Mouse (Mus musculus) CH12.LX (cell line): ENCODE data around the gene Srcin1. TPM values are rescaled to one million over a fixed set of nuclear protein-coding genes. Genes with fewer than 3 reads are reported as not detected.

Source experiments
- DNase-seq: peaks from one replicate; pipeline ENCODE4 v3.0.0-alpha.2; 2013; ENCODE audit errors: extremely low read depth
- H3K27ac ChIP-seq: 2 replicates; pipeline ENCODE4 v1.5.1; 2012; ENCODE audit warnings: low read depth, mild to moderate bottlenecking, control low read depth, moderate library complexity; ENCODE audit not compliant: insufficient read depth
- H3K27me3 ChIP-seq: replicated peaks from 2 replicates; pipeline ENCODE3; 2012; ENCODE audit warnings: inconsistent platforms
- H3K36me3 ChIP-seq, 2 experiments: replicated peaks in 1 of 2; 2 replicates each; pipeline versions ENCODE3 to v1.6.1; 2012; ENCODE audit warnings: inconsistent platforms in 1 of 2, low read length in 1 of 2, mild to moderate bottlenecking in 1 of 2, mixed read lengths in 1 of 2, moderate library complexity in 1 of 2; ENCODE audit not compliant: control insufficient read depth in 1 of 2, insufficient read depth in 1 of 2
- H3K4me1 ChIP-seq, 2 experiments: 2 replicates each; pipeline ENCODE4 v1.6.1; 2012; ENCODE audit warnings: inconsistent platforms in 1 of 2, moderate library complexity in 1 of 2; ENCODE audit not compliant: insufficient read depth in 2 of 2, control insufficient read depth in 1 of 2
- H3K4me2 ChIP-seq: 2 replicates; pipeline ENCODE4 v1.6.1; 2012; ENCODE audit warnings: low read depth, mild to moderate bottlenecking, control low read depth; ENCODE audit not compliant: poor library complexity, insufficient read depth, severe bottlenecking
- H3K4me3 ChIP-seq, 3 experiments: fragments of 150-350 bp in 1 of 3; sonication (generic) in 1 of 3; replicated peaks in 1 of 3; 2 replicates each; pipeline versions ENCODE3 to v1.5.1; 2011 to 2012; ENCODE audit warnings: low read depth in 2 of 3, low read length in 2 of 3, mild to moderate bottlenecking in 2 of 3, moderate library complexity in 2 of 3, control low read depth in 1 of 3, improper control_type of control experiment in 1 of 3, inconsistent platforms in 1 of 3, mixed read lengths in 1 of 3; ENCODE audit not compliant: poor library complexity in 1 of 3
- H3K79me2 ChIP-seq: replicated peaks from 2 replicates; pipeline ENCODE4 v1.6.1; 2012; ENCODE audit warnings: mild to moderate bottlenecking, moderate library complexity; ENCODE audit not compliant: control insufficient read depth, poor library complexity, insufficient read depth, severe bottlenecking; ENCODE audit errors: extremely low read depth
- H3K9ac ChIP-seq: 2 replicates; pipeline ENCODE4 v1.6.1; 2012; ENCODE audit warnings: low read depth, mild to moderate bottlenecking, control low read depth, moderate library complexity; ENCODE audit not compliant: insufficient read depth
- H3K9me3 ChIP-seq: replicated peaks from 2 replicates; pipeline ENCODE3; 2012; ENCODE audit warnings: low read length, inconsistent platforms, mixed read lengths
- BHLHE40 ChIP-seq: IDR thresholded peaks from 2 replicates; pipeline ENCODE4 v1.6.1; 2011; ENCODE audit warnings: mild to moderate bottlenecking, low read depth, low read length, improper control_type of control experiment
- CHD1 ChIP-seq: IDR thresholded peaks from 2 replicates; pipeline ENCODE4 v1.6.1; 2012; ENCODE audit warnings: low read depth, low read length, improper control_type of control experiment, inconsistent platforms
- E2F4 ChIP-seq: IDR thresholded peaks from 2 replicates; pipeline ENCODE4 v1.6.1; 2011; ENCODE audit warnings: low read depth, low read length, improper control_type of control experiment; ENCODE audit not compliant: insufficient replicate concordance
- ELF1 ChIP-seq: IDR thresholded peaks from 2 replicates; pipeline ENCODE4 v1.6.1; 2014; ENCODE audit warnings: low read depth, mild to moderate bottlenecking, inconsistent platforms, low read length, improper control_type of control experiment
- JUN ChIP-seq: IDR thresholded peaks from 2 replicates; pipeline ENCODE4 v1.6.1; 2011; ENCODE audit warnings: low read depth, mild to moderate bottlenecking, low read length, improper control_type of control experiment, moderate library complexity; ENCODE audit not compliant: insufficient read depth
- MAX ChIP-seq: IDR thresholded peaks from 2 replicates; pipeline ENCODE4 v1.6.1; 2011; ENCODE audit warnings: low read length, improper control_type of control experiment
- MAZ ChIP-seq: IDR thresholded peaks from 2 replicates; pipeline ENCODE4 v1.6.1; 2012; ENCODE audit warnings: low read depth, mild to moderate bottlenecking, inconsistent platforms, low read length, improper control_type of control experiment, moderate library complexity
- MEF2A ChIP-seq: IDR thresholded peaks from 2 replicates; pipeline ENCODE4 v1.6.1; 2014; ENCODE audit warnings: low read depth, mild to moderate bottlenecking, inconsistent platforms, low read length, improper control_type of control experiment, borderline replicate concordance
- MYC ChIP-seq: IDR thresholded peaks from 2 replicates; pipeline ENCODE4 v1.6.1; 2011; ENCODE audit warnings: low read depth, mild to moderate bottlenecking, improper control_type of control experiment, low read length
- NELFE ChIP-seq: IDR thresholded peaks from 2 replicates; pipeline ENCODE4 v1.6.1; 2011; ENCODE audit warnings: low read depth, low read length, improper control_type of control experiment
- NRF1 ChIP-seq: IDR thresholded peaks from 2 replicates; pipeline ENCODE4 v1.6.1; 2014; ENCODE audit warnings: low read depth, mild to moderate bottlenecking, inconsistent platforms, low read length, improper control_type of control experiment, moderate library complexity
- POLR2AphosphoS2 ChIP-seq: IDR thresholded peaks from 2 replicates; pipeline ENCODE4 v1.6.1; 2011; ENCODE audit warnings: low read depth, low read length, improper control_type of control experiment
- RAD21 ChIP-seq: IDR thresholded peaks from 2 replicates; pipeline ENCODE4 v1.6.1; 2011; ENCODE audit warnings: low read depth, mild to moderate bottlenecking, low read length, improper control_type of control experiment, moderate library complexity
- SIN3A ChIP-seq: IDR thresholded peaks from 2 replicates; pipeline ENCODE4 v1.6.1; 2012; ENCODE audit warnings: low read length, improper control_type of control experiment, inconsistent platforms
- SMC3 ChIP-seq: IDR thresholded peaks from 2 replicates; pipeline ENCODE4 v1.6.1; 2011; ENCODE audit warnings: low read depth, low read length, improper control_type of control experiment
- USF1 ChIP-seq: IDR thresholded peaks from 2 replicates; pipeline ENCODE4 v1.6.1; 2014; ENCODE audit warnings: low read depth, mild to moderate bottlenecking, inconsistent platforms, low read length, improper control_type of control experiment
- ZC3H11A ChIP-seq: IDR thresholded peaks from 2 replicates; pipeline ENCODE4 v1.6.1; 2012; ENCODE audit warnings: low read depth, mild to moderate bottlenecking, inconsistent platforms, low read length, improper control_type of control experiment
- ZNF384 ChIP-seq: IDR thresholded peaks from 2 replicates; pipeline ENCODE4 v1.6.1; 2012; ENCODE audit warnings: low read depth, low read length, improper control_type of control experiment, inconsistent platforms
- dilution Hi-C: fragments of 300-500 bp; cut with MboI; formaldehyde crosslinking; loops from 2 replicates; pipeline ENCODE4 v1.14.3; 2020; ENCODE audit warnings: low sequenced_read_pairs; ENCODE audit not compliant: extremely low pct_unique_long_range_greater_than_20kb, extremely low pct_ligation_motif_present
- in situ Hi-C: fragments of 300-500 bp; cut with MboI; formaldehyde crosslinking; loops from 3 replicates; pipeline ENCODE4 v1.14.3; 2019; ENCODE audit warnings: low sequenced_read_pairs, low pct_ligation_motif_present, low pct_unique_long_range_greater_than_20kb, mixed read lengths
- polyA plus RNA-seq: library from polyadenylated mRNA; unstranded; fragments of >175 nt; gene quantifications from 2 replicates; pipeline ENCODE4 v1.2.1, GENCODE M21; 2012; ENCODE audit warnings: low read depth; ENCODE audit not compliant: insufficient read length
- total RNA-seq, 2 experiments: library from RNA; depleted of rRNA; stranded (reverse); fragments of 300-350 nt in 1 of 2; fragments of >200 nt in 1 of 2; gene quantifications; 2 replicates each; pipeline ENCODE4 v1.2.3; 2012 to 2014

Srcin1 gene
- total and polyA plus RNA-seq, 3 experiments, result 0.08 to 0.09 TPM; not detected in 1

GRCm38 (mm10) chr11:97466444-97467160 is 109.4 kb downstream of the Srcin1 start:
- Histone ChIP-seq H3K4me1 (peaks cover 4 to 9% of the 10 kb centered on the region in 2 experiments), H3K27me3 (no peaks in the 10 kb centered on the region), H3K4me3 (no peak overlapping the region), H3K9ac (no peak overlapping the region), H3K27ac (no peak overlapping the region), H3K79me2 (no peaks in the 10 kb centered on the region), H3K9me3 (no peaks in the 10 kb centered on the region), H3K4me2 (no peak overlapping the region), H3K36me3 (peaks cover 16 to 74% of the 10 kb centered on the region in 2 experiments)
- no peak for TF ChIP-seq USF1
- no peak for TF ChIP-seq BHLHE40
- TF ChIP-seq NRF1, result no peak
- TF ChIP-seq SMC3, result no peak
- no peak for TF ChIP-seq POLR2AphosphoS2
- no peak for TF ChIP-seq MYC
- no peak for TF ChIP-seq ZC3H11A
- TF ChIP-seq JUN, result no peak
- TF ChIP-seq ZNF384, result no peak
- TF ChIP-seq CHD1, result no peak
- TF ChIP-seq RAD21, result no peak
- no peak for TF ChIP-seq NELFE
- TF ChIP-seq MAZ, result no peak
- no peak for TF ChIP-seq MAX
- TF ChIP-seq ELF1, result no peak
- TF ChIP-seq E2F4, result no peak
- no peak for TF ChIP-seq MEF2A
- in situ Hi-C loops (loop anchor here (5.0 kb wide), 1 partner anchor 59 kb away; no protein-coding TSS in a partner anchor), dilution Hi-C loops (no loop called here)
- DNase-seq, result no peak

GRCm38 (mm10) chr11:97465957-97466356 is 110.0 kb downstream of the Srcin1 start:
- peaks cover 16 to 75% of the 10 kb centered on the region in 2 experiments for H3K36me3 ChIP-seq
- no peak overlapping the region for H3K27ac ChIP-seq
- no peak overlapping the region for H3K9ac ChIP-seq
- no peak for TF ChIP-seq MAX
- TF ChIP-seq SIN3A, result no peak
- TF ChIP-seq, all 38 proteins: peak for 0
- H3K4me3 ChIP-seq, result no peak overlapping the region
- no peaks in the 10 kb centered on the region for H3K79me2 ChIP-seq
- dilution Hi-C loops (no loop called here), in situ Hi-C loops (loop anchor here (5.0 kb wide), 1 partner anchor 59 kb away; no protein-coding TSS in a partner anchor)
- H3K27me3 ChIP-seq, result no peaks in the 10 kb centered on the region
- H3K9me3 ChIP-seq, result no peaks in the 10 kb centered on the region
- H3K4me1 ChIP-seq, result peaks cover 4 to 9% of the 10 kb centered on the region in 2 experiments
- no peak for DNase-seq
- H3K4me2 ChIP-seq, result no peak overlapping the region
